Mouse (Mus musculus) gastrocnemius, postnatal 4 days (tissue): ENCODE measurements around the gene AC141477.1. TPM values are rescaled to one million over a fixed set of nuclear protein-coding genes. Genes with fewer than 3 reads are reported as not detected.
A peak's percentile ranks its signal among the peaks of the same experiment; 100 is the strongest.

Experiments
- DNase-seq, 2 experiments: peaks; one replicate each; pipeline ENCODE4 v3.0.0; 2021 to 2022; ENCODE audit warnings: low spot score in 2 of 2, mixed read lengths in 2 of 2
- total RNA-seq, 2 experiments: library from RNA; stranded (reverse); gene quantifications; 2 replicates each; pipeline ENCODE4 v1.2.3; 2021

The AC141477.1 gene
- total RNA-seq, 2 experiments from 2014 or later = not detected

- DNase-seq = no peak
These were observed 23.4 kb downstream of the AC141477.1 start for GRCm38 (mm10) chr10:76416811-76417210.

GRCm38 (mm10) chr10:76408520-76408919 is 31.7 kb downstream of the AC141477.1 start:
- no peak for DNase-seq

GRCm38 (mm10) chr10:76392596-76392995 is 47.6 kb downstream of the AC141477.1 start:
- DNase-seq = no peak

GRCm38 (mm10) chr10:76391786-76392185 is 48.5 kb downstream of the AC141477.1 start:
- peak in 1 of 2 experiments; percentile 26 for DNase-seq

- no peak for DNase-seq
These were observed 49.1 kb downstream of the AC141477.1 start for GRCm38 (mm10) chr10:76391166-76391565.

Other genes starting within 250 kb of the AC141477.1 start
- 10 to 100 TPM; 21.3 to 25.5 TPM for gene Prmt2, start 202.6 kb downstream of the AC141477.1 start, total RNA-seq
- 10 to 100 TPM; 13.7 to 15.3 TPM for gene S100b, start 186.6 kb downstream of the AC141477.1 start, total RNA-seq
- gene Dip2a, start 95.2 kb downstream of the AC141477.1 start, total RNA-seq = 10 to 100 TPM; 19.6 to 23.9 TPM
- gene Pcnt, start 2.3 kb upstream of the AC141477.1 start, total RNA-seq = 10 to 100 TPM; 57.6 to 59.3 TPM
- gene 2610028H24Rik, start 8.6 kb upstream of the AC141477.1 start, total RNA-seq = 1 to 10 TPM in 1 of 2 experiments, under 1 TPM in 1; 0.86 to 1.2 TPM
- 10 to 100 TPM; 38.0 to 42.9 TPM for gene Mcm3ap, start 28.5 kb upstream of the AC141477.1 start, total RNA-seq
- gene Ybey, start 28.7 kb upstream of the AC141477.1 start, total RNA-seq = 1 to 10 TPM; 4.2 to 5.0 TPM
- 10 to 100 TPM; 19.0 to 19.3 TPM for gene Lss, start 91.1 kb upstream of the AC141477.1 start, total RNA-seq
- gene Spatc1l, start 121.8 kb upstream of the AC141477.1 start, total RNA-seq = not detected
- gene Ftcd, start 135.2 kb upstream of the AC141477.1 start, total RNA-seq = under 1 TPM in 1 of 2 experiments, not detected in 1; 0.41 TPM
- gene Col6a2, start 183.2 kb upstream of the AC141477.1 start, total RNA-seq = 100 to 1,000 TPM; 657 to 733 TPM